Mouse (Mus musculus): ENCODE results near the gene Kcnb1.

Kcnb1 gene

GRCm38 (mm10) chr2:167162516-167163021 is 27.4 kb downstream of the Kcnb1 start:
- DNase-seq: peak; percentile 41 to 72

GRCm38 (mm10) chr2:167159721-167160120 is 30.2 kb downstream of the Kcnb1 start:
- DNase-seq: no peak

- DNase-seq: no peak
These were observed 31.2 kb downstream of the Kcnb1 start for GRCm38 (mm10) chr2:167158780-167159179.

- no peak for DNase-seq
These were observed 33.7 kb downstream of the Kcnb1 start for GRCm38 (mm10) chr2:167156118-167156715.

GRCm38 (mm10) chr2:167155541-167155973 is 34.4 kb downstream of the Kcnb1 start:
- DNase-seq: peak; percentile 26 to 29

GRCm38 (mm10) chr2:167150880-167151279 is 39.1 kb downstream of the Kcnb1 start:
- no peak for DNase-seq

GRCm38 (mm10) chr2:167150135-167150534 is 39.8 kb downstream of the Kcnb1 start:
- DNase-seq: no peak

- no peak for DNase-seq
These were observed 40.9 kb downstream of the Kcnb1 start for GRCm38 (mm10) chr2:167149035-167149434.

- DNase-seq: no peak
These were observed 42.2 kb downstream of the Kcnb1 start for GRCm38 (mm10) chr2:167147708-167148107.

GRCm38 (mm10) chr2:167145904-167146303 is 44.1 kb downstream of the Kcnb1 start:
- no peak for DNase-seq

- DNase-seq: no peak
These were observed 45.3 kb downstream of the Kcnb1 start for GRCm38 (mm10) chr2:167144439-167145307.

- no peak for DNase-seq
These were observed 46.0 kb downstream of the Kcnb1 start for GRCm38 (mm10) chr2:167143914-167144313.

GRCm38 (mm10) chr2:167142282-167142681 is 47.7 kb downstream of the Kcnb1 start:
- no peak for DNase-seq

- DNase-seq: no peak
These were observed 48.1 kb downstream of the Kcnb1 start for GRCm38 (mm10) chr2:167141810-167142209.

GRCm38 (mm10) chr2:167139801-167140269 is 50.1 kb downstream of the Kcnb1 start:
- no peak for DNase-seq

- no peak for DNase-seq
These were observed 51.3 kb downstream of the Kcnb1 start for GRCm38 (mm10) chr2:167138611-167139010.

- DNase-seq: no peak
These were observed 53.0 kb downstream of the Kcnb1 start for GRCm38 (mm10) chr2:167136909-167137308.

- no peak for DNase-seq
These were observed 57.9 kb downstream of the Kcnb1 start for GRCm38 (mm10) chr2:167132041-167132440.

GRCm38 (mm10) chr2:167130050-167130770 is 59.7 kb downstream of the Kcnb1 start:
- DNase-seq: peak; percentile 13 to 36

GRCm38 (mm10) chr2:167129608-167129955 is 60.4 kb downstream of the Kcnb1 start:
- DNase-seq: peak; percentile 58 to 75

- peak; percentile 77 to 86 for DNase-seq
These were observed 61.0 kb downstream of the Kcnb1 start for GRCm38 (mm10) chr2:167128699-167129607.

GRCm38 (mm10) chr2:167127404-167127803 is 62.6 kb downstream of the Kcnb1 start:
- DNase-seq: peak; percentile 19 to 48
